Mouse (Mus musculus) heart, postnatal 4 days (tissue): ENCODE data around the gene Midn. TPM values are rescaled to one million over a fixed set of nuclear protein-coding genes. Genes with fewer than 3 reads are reported as not detected.
"Not testable (repeated sequence)": the region's sequence is repeated elsewhere in the genome, so short reads cannot be mapped to it uniquely, and the experiment has no call there.

Experiments used
- DNase-seq: peaks from one replicate; pipeline ENCODE4 v3.0.0; 2021
- total RNA-seq, 2 experiments: library from RNA; stranded (reverse); gene quantifications; 2 replicates each; pipeline ENCODE4 v1.2.3; 2021

Midn gene
- total RNA-seq, 2 experiments from 2014 or later: 145 to 163 TPM

DNA sequence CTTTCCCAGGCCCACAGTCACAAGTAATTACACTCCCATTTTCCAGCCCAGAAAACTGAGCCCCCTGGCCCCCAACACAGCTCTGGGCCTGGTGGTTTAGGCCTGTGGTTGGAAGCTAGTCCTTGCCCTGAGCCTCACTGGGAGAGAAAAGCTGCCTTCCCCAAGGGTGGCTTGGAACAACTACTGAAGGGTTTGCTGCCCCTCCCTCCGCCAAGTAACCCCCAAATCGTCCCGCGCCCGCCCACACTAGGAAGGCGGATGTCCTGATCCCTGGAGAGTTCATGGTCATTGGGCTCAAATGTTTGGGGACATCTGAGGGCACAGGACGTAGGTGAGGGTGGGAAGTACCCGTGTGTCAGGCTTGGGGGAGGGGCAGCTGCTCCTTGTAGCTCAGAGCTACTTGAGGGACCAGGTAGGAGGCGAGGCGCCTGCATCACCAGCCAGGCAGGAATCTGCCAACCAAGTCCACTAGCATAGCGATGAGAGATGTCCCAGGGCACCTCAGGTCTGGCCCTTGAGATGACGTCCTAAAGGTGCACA, 11.0 kb downstream of the Midn start:
- DNase-seq: peak; percentile 67

DNA sequence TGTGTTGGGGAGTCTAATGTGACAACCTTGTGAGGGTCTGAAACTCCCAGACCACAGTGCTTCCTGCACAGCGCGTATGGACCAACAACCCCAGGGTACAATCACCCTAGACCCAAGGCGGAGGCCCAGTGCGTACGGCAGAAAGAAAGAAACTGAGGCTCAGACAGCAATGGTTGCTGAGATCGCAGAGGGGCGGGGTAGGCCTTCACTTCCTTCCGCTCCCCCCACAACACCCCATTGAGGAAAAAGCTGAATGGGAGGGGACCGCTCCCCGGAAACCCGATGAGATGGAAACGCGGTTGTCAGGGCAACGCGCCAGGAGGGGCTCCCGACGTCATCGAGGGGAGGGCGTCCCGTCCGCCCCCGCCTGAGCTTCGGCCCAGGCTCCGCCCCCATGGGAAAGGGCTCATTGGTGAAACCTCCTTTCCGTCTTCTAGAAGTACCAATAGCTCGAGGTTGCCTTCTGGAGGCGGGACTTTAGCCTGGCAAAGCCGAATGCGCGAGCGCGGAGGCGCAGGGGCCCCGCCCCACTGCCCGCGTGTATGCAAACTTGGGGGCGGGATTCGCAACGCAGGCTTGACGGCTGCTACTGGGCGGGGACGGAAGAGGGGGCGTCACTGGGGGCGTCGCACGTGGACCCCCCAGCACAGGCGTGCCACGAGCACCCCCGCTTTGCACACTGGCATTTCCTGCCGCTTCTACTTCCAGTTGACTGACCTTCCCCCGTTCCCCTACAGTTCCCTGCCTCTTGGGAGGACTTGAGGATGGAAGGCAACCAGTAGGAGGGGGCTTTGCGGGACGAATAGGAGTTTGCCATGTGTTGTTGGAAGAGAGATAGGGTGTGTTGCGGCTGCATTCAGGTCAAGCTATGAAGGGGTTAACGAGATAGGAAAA, 11.7 kb downstream of the Midn start:
- DNase-seq: peak; percentile 99

DNA sequence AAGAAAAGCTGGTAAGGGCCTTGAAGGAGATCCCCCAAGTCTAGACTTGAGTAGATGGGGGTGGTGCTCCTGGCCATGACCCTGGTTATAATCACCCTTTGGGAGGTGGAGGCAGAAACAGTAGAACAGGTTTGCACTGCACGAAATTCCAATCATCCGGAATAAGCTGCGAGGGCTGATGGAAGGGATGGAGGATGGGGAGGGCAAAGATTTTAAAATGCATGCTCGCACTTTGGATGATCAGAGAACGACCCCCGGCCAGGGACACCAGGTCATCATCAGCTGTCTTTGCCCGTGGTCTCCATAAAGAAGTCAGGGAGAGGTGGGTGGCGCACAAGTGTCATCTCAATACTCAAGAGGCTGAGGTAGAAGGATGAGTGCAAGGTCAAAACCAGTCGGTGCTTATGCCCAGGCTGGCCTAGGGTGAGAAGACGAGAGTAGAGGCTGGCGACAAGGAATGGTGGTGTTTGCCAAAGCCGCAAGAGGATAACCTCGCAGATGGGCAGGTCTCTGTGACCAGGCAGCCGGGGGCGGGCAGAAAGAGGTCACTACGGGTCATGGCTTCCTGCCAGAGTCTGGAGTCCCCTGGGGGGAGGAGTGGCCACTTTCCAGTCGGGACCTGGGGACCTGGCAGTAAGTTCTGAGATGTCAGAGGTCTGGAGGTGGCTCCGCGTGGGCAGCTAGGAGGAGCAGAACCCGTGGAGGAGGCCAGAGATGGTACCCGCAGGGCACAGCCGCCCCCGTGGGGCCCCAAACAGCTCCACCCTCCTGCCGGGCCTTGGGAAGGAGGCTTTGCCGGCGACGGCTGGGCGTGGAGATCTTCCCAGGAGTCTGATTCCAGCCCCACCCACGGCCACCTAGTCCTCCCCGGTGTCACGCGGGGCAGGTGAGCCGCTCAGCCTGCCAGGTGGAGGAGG, 12.6 kb downstream of the Midn start:
- peak; percentile 93 for DNase-seq

DNA sequence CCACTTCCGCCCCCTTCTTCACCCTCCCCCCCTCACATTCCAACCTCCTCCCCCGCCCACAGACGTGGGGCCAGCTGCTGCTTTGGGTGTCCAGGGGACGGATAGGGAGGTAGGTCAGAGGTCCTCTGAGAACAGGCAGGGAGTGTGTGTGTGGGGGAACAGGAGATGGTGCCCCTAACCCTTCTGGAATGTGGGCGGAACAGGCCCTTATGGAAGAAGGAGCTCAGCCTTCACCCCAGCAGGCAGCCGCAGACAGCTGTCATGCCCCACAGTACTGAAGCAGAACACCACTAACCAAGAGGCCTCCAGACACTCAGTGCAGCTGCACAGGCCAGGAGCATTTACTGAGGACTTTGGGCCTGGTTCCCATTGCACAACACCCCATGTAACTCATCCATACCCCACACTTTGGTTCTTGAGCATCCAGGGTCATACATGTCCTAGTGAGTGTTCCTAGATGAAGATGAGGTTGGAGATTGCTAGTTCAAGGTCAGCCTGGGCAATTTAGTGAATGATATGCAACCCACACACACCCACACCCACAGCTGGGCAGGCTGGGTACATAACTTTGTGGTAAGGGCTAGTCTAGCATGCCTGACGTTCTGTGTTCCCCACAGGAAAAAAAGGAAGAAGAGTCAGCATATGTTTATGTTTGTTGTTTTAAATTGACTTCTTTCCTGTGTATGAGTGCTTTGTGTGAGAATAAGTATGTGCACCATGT, 13.6 kb downstream of the Midn start:
- DNase-seq: peak; percentile 49

DNA sequence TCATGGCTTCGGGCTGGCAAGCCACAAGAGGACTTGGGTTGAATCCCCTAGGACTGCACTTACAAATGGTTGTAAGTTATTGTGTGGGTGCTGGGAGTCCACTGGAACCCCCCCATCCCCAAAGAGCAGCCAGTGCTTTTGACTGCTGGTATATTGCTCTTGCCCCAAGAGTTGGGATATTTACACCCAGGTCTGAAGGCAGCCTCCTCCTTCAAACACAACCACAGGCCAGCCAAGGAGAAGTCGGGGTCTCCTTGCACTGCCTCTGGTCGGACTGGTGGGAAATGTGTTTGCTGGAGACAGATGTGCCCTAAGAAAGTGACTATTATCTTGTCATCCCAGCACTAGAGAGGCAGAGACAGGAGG, 14.2 kb downstream of the Midn start:
- no peak for DNase-seq

DNA sequence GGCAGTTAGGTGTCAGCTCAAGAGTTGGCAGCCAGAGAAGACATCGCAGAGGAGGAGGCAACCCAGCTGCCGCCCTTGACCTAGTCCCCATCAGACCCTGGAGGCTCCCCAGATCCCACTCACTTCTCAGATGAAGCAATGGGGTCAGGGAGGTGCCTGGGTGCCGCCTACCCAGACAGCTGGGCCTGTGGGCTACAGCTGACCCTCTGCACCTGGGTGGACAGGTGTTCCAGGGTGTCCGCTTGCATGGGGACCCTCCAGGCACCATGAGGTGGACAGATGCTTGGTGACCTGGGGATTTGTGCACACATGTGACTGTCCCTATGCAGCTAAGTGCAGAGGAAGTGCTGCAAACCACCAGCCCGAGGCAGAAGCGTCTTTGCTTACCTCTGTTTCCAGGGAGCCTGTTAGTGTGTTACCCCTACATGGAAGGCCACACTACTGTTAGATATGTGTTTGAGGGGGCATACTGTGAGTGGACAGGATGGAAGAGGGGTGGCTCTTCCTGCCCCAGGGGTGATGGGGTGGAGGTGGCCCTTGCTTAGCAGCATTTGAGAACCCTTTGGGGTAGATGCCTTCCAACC, 14.7 kb downstream of the Midn start:
- peak; percentile 13 for DNase-seq

DNA sequence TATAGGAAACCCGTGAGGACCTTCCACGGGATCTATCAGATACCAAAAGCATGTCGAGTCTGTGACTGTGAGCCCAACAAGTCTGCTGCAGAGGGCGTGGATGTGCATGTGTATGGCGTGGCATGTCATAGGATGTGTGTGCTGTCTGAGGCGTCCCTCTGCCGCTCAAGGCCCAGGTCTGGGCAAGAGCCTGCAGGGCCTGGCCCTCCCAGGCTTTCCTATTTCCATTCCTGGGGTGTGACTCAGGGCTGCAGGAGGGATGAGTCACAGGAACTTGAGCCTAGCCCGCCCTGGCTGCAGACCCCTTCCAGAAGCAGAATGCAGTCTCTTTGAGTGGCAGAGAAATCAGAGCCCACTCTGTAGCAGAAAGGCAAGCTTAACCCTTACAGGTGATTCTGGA, 15.6 kb downstream of the Midn start:
- DNase-seq: peak; percentile 53

DNA sequence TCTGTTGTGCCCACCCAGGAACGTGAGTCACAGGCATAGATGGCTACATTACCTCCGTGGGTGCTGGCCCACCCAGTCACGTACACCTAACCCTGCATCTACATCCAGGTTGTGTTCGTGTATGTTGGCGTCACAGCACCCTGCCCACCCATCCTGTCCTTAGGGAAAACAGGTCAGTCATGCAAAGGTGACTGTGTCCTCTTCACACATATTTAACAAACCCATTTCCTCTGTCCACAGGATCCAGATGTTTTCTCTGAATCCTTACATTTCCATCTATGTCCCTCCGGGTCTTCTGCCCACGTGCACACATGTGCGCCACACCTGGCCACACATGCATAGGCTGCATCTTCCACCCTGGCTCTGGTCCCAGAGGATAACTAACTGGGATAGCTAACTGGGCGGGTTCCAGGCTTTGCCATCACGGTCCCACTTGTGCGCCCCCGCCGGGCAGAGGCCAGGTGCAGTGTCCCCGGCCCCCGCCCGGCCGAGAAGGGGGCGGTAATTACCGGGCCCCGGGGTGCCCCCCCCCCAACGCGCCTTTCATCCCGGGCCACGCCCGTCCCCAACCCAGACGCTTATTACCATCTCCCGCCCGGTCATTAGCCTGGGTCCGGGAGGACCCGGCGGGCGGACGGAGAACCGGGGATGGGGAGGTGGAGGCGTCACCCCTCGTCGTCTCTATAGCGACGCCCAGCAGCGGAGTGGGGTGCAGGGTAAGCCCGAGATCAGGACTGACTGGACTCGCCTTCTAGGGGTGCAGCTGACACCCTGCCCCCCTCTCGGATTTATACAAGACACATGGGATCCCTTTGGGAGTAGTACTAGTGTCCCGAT, 16.3 kb downstream of the Midn start:
- DNase-seq: peak; percentile 52

DNA sequence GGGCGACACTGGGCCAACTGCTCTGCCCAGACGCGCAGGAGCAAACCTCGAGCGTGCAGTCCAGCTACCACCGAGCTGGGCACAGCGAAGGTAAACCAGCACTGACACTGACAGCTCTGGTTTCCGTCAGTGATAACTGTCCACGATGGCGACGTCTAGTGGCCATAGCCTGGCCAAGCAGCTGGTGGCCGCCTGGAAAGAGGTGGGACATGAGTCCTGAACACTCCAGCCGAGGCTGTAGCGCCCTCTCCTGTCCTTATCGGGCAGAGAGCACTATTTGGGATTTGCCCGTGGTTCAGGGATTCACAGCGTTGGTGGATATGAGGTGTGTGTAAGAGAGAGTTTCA, 16.9 kb downstream of the Midn start:
- DNase-seq: peak; percentile 99

DNA sequence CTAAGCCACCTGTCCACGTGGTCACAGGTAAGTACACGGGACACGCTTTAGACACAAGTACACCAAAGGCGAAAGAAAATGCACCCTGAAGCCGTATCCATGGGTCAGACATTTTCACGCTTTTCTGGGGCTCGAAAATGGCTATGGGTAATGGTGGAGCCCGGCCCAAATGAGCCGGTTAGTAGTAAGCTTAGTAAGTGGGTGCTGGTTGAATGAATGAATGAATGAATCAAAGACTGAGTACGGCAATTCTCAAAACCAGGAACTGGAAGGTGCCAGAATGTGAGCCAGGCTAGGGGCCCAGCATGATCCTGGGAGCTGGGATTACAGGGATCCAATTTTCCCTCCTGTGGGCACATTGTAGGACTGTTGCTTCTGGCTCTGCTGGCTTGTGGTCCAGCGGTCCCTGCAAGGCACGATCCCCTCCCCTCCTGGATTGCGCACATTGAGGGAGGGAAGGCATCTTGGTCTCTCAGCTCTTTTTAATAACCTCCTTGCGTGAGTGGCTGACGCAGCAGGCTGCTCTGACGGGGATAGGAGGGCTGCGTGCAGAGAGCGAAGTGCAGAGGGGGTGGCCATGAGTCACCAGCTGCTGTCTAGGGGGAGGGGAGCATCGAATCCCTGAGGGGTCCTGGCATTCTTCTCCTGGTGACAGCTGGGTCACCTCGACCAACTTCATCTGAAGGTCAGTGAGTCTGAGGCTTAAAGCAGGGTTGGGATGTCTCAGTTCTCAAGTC, 17.5 kb downstream of the Midn start, which contains the start of gene Cirbp:
Gene Cirbp, plus strand, starts transcription at position 594 of the 737 bp plus-strand sequence.
- DNase-seq: peak; percentile 75

DNA sequence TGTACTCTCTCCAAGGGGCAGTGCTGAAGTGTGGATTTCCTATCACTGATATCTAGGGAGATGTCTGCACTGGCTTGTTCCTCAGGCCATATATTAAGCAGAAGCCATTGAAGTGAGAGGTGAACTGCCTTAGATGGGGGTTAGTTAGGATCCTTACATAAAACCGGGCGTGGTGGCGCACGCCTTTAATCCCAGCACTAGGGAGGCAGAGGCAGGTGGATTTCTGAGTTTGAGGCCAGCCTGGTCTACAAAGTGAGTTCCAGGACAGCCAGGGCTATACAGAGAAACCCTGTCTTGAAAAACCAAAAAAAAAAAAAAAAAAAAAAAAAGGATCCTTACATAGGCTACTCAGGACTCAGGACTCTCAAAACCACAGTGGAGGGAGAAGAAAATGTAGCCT, 18.1 kb downstream of the Midn start:
- DNase-seq: not testable (repeated sequence)

DNA sequence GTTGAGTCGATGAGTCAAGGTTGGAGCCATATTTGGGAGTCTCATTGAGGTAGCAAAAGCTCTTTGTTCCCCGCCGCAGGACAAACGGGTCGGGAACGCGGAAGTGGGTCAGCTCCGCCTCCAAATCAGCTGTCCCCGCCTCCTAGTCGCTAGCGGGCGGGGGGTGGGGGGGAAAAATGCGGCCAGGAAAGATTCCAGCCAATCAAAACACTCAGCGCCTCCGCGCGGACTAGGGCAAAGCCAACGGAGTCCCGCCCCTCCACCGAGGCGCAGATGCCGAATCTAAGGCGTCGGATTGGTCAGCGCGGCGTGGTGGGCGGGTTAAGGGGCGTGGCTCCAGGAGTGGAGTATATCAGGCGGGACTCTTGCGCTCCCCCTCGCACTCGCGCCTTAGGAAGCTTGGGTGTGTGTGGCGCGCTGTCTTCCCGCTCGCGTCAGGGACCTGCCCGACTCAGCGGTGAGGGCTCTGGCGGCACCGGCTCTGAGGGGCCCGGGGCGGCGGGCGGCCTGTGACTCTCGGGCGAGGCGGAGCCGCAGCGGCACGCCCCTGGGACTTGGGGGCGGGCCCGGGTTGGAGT, 19.5 kb downstream of the Midn start:
- DNase-seq: peak; percentile 100

DNA sequence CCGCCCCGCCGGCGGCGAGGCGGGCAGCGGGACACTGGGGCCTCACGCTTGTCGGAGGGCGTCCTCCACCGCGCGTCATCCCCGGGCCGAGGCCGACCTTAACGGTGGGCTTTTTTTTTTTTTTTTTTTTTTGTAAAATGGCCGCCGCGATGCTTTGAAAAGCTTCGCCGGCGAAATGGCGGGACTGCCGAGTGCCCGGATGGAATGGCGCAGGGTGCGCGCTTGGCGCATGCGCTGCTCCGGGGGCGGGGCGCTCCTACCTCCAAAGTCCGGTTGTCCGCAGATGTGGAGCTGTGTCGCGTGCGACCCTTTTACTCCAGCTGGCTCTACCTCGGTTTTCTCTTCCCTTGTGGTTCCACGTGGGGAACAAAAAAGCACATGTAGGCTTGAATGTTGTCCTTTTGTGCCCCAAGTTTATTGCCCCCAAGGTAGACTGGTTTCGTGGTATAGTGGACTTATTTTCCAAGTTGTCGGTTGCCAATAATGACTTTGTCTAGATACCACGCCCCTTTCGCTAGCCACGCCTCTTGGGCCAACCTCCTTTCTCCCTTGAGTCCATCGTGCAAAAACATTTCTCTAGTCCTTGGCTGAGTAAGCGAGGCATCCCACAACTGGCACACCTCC, 20.1 kb downstream of the Midn start:
- DNase-seq: peak; percentile 97

DNA sequence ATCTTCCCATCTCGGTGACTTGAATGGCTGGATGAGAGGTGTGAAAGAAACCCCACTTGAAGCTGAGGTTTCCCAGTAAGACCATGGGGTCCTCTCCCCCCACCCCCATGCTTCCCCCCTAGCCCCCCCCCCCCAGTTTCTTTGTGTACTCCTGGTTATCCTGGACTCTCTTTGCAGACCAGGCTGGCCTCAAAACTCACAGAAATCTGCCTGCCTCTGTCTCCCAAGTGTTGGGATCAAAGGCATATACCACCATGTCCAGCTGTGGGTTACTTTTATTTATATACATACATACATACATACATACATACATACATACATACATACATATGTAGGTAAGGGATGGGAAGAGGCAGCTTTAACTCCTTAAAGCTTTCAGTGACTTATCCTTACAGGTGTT, 21.0 kb downstream of the Midn start:
- DNase-seq: no peak

DNA sequence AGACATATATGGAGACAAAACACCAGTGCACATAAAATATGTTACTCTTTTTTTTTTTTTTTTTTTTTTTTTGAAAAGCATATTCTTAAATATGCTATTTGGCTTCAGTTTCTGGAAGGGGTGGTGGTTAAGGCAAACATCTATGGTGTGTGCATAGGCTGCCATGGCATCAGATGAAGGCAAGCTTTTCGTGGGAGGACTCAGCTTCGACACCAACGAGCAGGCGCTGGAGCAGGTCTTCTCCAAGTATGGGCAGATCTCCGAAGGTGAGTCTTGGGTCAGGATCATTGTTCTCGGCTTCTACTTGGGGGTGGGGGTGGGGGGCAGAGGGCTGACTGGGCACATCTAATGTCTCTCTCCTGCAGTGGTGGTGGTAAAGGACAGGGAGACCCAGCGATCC, 21.6 kb downstream of the Midn start:
- no peak for DNase-seq

DNA sequence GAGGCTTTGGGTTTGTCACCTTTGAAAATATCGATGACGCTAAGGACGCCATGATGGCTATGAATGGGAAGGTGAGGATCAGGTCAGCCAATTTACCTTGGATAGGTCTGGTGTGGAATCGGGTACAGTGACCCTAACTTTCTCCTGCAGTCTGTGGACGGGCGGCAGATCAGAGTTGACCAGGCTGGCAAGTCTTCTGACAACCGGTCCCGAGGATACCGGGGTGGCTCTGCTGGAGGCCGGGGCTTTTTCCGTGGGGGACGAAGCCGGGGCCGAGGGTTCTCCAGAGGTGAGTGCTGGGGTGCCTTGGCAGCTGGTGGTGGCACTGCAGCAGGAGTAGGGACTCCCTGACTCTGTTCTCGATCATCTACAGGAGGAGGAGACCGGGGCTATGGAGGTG, 22.0 kb downstream of the Midn start:
- DNase-seq: no peak

DNA sequence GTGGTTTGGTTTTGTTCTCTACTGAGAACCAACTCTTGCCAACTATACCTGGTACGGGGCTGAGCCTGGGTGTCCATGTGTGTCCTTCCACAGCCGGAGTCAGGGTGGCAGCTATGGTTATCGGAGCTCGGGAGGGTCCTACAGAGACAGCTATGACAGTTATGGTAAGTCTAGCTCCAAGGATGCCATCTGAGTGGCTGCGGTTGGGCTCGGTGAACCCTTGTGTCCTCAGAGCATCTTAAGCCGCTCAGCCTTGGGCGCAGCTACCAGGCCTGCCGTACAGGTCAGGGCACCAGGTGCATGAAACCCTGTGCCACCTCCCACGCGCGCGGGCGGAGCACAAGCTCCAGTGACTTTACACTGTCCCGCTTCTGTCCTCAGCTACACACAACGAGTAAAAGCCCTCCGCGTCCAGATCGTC, 22.5 kb downstream of the Midn start:
- DNase-seq: no peak

DNA sequence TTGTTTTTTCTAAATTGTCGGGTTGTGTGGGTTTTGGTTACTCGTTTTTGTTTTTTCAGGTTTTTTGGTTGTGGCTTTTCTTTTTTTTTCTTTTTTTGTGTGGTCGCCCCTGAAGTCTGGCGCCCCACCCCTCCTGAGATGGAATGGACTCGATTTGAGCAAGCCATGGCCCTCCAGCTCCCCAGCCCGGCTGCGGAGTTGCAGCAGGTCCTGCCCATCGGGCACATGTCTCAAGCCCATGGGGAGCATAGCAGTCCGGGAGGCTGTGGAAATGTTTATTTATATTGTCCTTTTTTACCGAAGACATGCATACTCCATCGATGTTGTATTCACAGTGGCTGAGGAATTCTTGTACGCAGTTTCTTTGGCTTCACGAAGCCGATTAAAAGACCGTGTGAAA, 23.2 kb downstream of the Midn start:
- no peak for DNase-seq

DNA sequence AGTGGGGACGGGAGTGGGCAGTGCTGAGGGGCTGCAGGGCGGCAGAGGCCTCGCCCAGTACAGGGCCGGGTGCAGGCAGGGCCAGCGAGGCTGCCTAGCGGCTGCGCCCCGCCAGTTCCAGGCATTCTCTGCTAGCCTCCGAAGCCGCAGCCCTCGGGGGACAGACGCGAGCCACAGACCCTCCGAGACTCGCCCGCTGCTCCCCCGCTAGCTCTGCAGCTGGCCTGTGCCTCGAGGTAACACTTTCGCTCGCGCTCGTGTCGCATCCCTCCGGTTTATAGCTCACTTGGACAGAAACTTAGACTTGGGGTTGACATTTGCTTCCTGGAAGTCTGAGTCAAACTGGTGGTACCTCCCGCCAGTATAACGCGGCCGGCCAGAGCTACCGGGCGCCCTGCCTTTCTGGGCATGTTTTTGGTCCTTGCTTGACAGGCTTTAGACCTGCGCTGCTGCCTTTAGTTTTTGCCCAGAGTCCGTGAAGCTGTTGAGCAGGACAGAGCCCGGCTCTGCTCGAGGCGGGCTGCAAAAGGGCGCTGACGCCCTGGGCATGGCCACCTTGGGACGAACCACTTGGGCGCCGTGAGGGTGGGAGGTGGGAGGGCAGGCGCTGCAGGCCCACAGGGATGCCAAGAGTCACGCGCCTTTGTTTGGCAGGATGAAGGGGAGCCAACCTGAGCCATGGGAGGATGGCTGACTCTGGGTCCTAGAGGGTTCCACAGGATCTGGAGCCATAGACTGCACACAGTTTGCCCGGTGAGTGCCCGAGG, 23.9 kb downstream of the Midn start:
- peak; percentile 44 for DNase-seq
